Mouse (Mus musculus) gastrocnemius, postnatal 10 days (tissue): Measurements from ENCODE around the gene Arhgap40. TPM values are rescaled to one million over a fixed set of nuclear protein-coding genes. Genes with fewer than 3 reads are reported as not detected.

Experiments
- DNase-seq: peaks from one replicate; pipeline ENCODE4 v3.0.0; 2021; ENCODE audit warnings: mixed read lengths
- total RNA-seq, 2 experiments: library from RNA; stranded (reverse); gene quantifications; 2 replicates each; pipeline ENCODE4 v1.2.3; 2021

The Arhgap40 gene
- total RNA-seq, 2 experiments from 2014 or later, result not detected

GRCm38 (mm10) chr2:158550067-158550466, 37.5 kb downstream of the Arhgap40 start:
- DNase-seq, result peak; percentile 84

GRCm38 (mm10) chr2:158554366-158554765, 41.8 kb downstream of the Arhgap40 start:
- DNase-seq, result no peak

GRCm38 (mm10) chr2:158555252-158555651, 42.7 kb downstream of the Arhgap40 start:
- no peak for DNase-seq

GRCm38 (mm10) chr2:158555812-158556211, 43.2 kb downstream of the Arhgap40 start:
- DNase-seq, result no peak

- peak; percentile 68 for DNase-seq
Observed at GRCm38 (mm10) chr2:158556225-158556624, 43.6 kb downstream of the Arhgap40 start.

- DNase-seq, result no peak
Observed at GRCm38 (mm10) chr2:158556750-158557149, 44.2 kb downstream of the Arhgap40 start.

GRCm38 (mm10) chr2:158559945-158560344, 47.3 kb downstream of the Arhgap40 start:
- no peak for DNase-seq

- DNase-seq, result no peak
Observed at GRCm38 (mm10) chr2:158560801-158561200, 48.2 kb downstream of the Arhgap40 start.

GRCm38 (mm10) chr2:158561371-158562144, 49.0 kb downstream of the Arhgap40 start:
- DNase-seq, result no peak

- DNase-seq, result peak; percentile 41
Observed at GRCm38 (mm10) chr2:158570421-158571081, 58.0 kb downstream of the Arhgap40 start.

- DNase-seq, result no peak
Observed at GRCm38 (mm10) chr2:158579979-158580378, 67.4 kb downstream of the Arhgap40 start.

- no peak for DNase-seq
Observed at GRCm38 (mm10) chr2:158584621-158585358, 72.2 kb downstream of the Arhgap40 start.

- no peak for DNase-seq
Observed at GRCm38 (mm10) chr2:158588524-158589271, 76.1 kb downstream of the Arhgap40 start.

GRCm38 (mm10) chr2:158590495-158590894, 77.9 kb downstream of the Arhgap40 start:
- DNase-seq, result no peak

GRCm38 (mm10) chr2:158591286-158591685, 78.7 kb downstream of the Arhgap40 start:
- no peak for DNase-seq

GRCm38 (mm10) chr2:158593371-158593770, 80.8 kb downstream of the Arhgap40 start:
- no peak for DNase-seq

GRCm38 (mm10) chr2:158595103-158595502, 82.5 kb downstream of the Arhgap40 start:
- peak; percentile 21 for DNase-seq

- DNase-seq, result no peak
Observed at GRCm38 (mm10) chr2:158595577-158595976, 83.0 kb downstream of the Arhgap40 start.

- DNase-seq, result no peak
Observed at GRCm38 (mm10) chr2:158596803-158597202, 84.2 kb downstream of the Arhgap40 start.
